Mouse (Mus musculus) cerebellum, adult 18-20 months (tissue): ENCODE measurements around the gene Erf.

Experiments used
- DNase-seq, 2 experiments: peaks; one replicate each; pipeline ENCODE4 v3.0.0; 2021

Erf gene

DNA sequence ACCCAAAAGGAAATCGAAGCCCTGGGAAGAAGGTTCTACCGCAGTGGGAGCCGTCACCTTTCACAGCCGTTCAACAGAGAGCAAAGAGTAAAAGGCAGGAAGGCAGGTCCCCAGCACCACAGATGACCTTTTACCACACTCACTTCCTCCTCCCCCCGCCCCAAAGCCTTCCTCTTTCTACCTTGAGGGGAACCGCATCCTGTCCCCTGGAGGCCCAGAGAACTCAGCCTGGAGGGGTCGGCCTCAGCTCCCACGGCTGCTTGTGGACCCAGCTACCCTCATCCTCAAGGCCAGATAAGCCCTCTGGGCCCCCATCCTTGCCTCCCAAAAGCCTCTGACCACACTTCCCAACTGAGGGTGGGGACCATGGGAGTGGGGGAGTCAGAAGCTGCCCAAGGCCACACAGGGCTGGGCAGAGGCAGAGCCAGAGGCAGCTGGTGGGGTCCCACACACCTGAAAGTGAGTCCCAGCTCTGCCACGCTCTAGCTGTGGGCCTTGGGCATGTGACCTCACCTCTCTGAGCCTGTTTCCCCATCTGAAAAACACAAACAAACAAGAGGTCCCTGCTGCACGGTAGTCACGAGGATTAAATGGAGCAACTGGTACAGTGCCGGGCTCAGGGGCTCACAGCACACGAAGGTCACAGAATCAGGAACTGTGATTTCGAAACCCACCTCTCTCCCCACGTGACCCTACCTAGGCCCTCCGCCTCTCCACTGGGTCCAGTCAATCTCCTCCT, 45.0 kb downstream of the Erf start:
- no peak for DNase-seq

- no peak for DNase-seq
These were observed 46.9 kb downstream of the Erf start for GRCm38 (mm10) chr7:25203624-25204023.

- DNase-seq = no peak
These were observed 53.1 kb downstream of the Erf start for GRCm38 (mm10) chr7:25197384-25198018.

- DNase-seq = no peak
These were observed 54.5 kb downstream of the Erf start for GRCm38 (mm10) chr7:25196107-25196506.

DNA sequence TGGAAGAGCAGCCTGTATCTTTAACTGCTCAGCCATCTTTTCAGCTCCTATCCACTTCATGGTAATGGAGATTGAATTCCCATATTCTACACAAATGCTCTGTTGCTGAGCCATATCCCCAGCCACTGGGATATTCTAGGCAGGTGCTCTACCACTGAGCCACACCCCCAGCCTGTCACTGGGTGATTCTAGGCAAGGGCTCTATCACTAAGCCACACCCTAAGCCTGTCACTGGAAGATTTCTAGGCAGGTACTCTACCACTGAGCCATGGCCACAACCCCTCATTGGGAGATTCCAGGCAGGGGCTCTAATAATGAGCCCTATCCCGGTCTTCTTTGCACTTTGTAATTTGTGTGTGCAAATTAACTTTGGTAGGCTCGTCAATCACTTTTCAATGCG, 55.4 kb downstream of the Erf start:
- DNase-seq = no peak
